Mouse (Mus musculus) CH12.LX (cell line): ENCODE measurements around the gene Os9.

Experiments used
- BHLHE40 ChIP-seq: IDR thresholded peaks from 2 replicates; pipeline ENCODE4 v1.6.1; 2011; ENCODE audit warnings: mild to moderate bottlenecking, low read depth, low read length, improper control_type of control experiment
- CTCF ChIP-seq, 2 experiments: IDR thresholded peaks in 1 of 2; conservative IDR thresholded peaks in 1 of 2; 2 replicates each; pipeline ENCODE4 v1.5.1; 2011 to 2012; ENCODE audit warnings: low read depth in 2 of 2, low read length in 2 of 2, improper control_type of control experiment in 1 of 2, inconsistent platforms in 1 of 2, mild to moderate bottlenecking in 1 of 2, moderate library complexity in 1 of 2
- E2F4 ChIP-seq: IDR thresholded peaks from 2 replicates; pipeline ENCODE4 v1.6.1; 2011; ENCODE audit warnings: low read depth, low read length, improper control_type of control experiment; ENCODE audit not compliant: insufficient replicate concordance
- ELF1 ChIP-seq: IDR thresholded peaks from 2 replicates; pipeline ENCODE4 v1.6.1; 2014; ENCODE audit warnings: low read depth, mild to moderate bottlenecking, inconsistent platforms, low read length, improper control_type of control experiment
- EP300 ChIP-seq: IDR thresholded peaks from 2 replicates; pipeline ENCODE4 v1.6.1; 2011; ENCODE audit warnings: low read length, improper control_type of control experiment
- HCFC1 ChIP-seq: IDR thresholded peaks from 2 replicates; pipeline ENCODE4 v1.6.1; 2012; ENCODE audit warnings: low read depth, mild to moderate bottlenecking, inconsistent platforms, low read length, improper control_type of control experiment
- MAFK ChIP-seq: IDR thresholded peaks from 2 replicates; pipeline ENCODE4 v1.6.1; 2011; ENCODE audit warnings: low read length, improper control_type of control experiment; ENCODE audit not compliant: insufficient replicate concordance
- MAX ChIP-seq: IDR thresholded peaks from 2 replicates; pipeline ENCODE4 v1.6.1; 2011; ENCODE audit warnings: low read length, improper control_type of control experiment
- POLR2A ChIP-seq: IDR thresholded peaks from 2 replicates; pipeline ENCODE4 v1.6.1; 2011; ENCODE audit warnings: low read depth, mild to moderate bottlenecking, improper control_type of control experiment, low read length
- SMC3 ChIP-seq: IDR thresholded peaks from 2 replicates; pipeline ENCODE4 v1.6.1; 2011; ENCODE audit warnings: low read depth, low read length, improper control_type of control experiment
- TBP ChIP-seq: conservative IDR thresholded peaks from 2 replicates; pipeline ENCODE4 v1.6.1; 2011; ENCODE audit warnings: low read depth, low read length, improper control_type of control experiment
- UBTF ChIP-seq: IDR thresholded peaks from 2 replicates; pipeline ENCODE4 v1.6.1; 2012; ENCODE audit warnings: low read depth, mild to moderate bottlenecking, inconsistent platforms, low read length, improper control_type of control experiment, moderate library complexity

DNA sequence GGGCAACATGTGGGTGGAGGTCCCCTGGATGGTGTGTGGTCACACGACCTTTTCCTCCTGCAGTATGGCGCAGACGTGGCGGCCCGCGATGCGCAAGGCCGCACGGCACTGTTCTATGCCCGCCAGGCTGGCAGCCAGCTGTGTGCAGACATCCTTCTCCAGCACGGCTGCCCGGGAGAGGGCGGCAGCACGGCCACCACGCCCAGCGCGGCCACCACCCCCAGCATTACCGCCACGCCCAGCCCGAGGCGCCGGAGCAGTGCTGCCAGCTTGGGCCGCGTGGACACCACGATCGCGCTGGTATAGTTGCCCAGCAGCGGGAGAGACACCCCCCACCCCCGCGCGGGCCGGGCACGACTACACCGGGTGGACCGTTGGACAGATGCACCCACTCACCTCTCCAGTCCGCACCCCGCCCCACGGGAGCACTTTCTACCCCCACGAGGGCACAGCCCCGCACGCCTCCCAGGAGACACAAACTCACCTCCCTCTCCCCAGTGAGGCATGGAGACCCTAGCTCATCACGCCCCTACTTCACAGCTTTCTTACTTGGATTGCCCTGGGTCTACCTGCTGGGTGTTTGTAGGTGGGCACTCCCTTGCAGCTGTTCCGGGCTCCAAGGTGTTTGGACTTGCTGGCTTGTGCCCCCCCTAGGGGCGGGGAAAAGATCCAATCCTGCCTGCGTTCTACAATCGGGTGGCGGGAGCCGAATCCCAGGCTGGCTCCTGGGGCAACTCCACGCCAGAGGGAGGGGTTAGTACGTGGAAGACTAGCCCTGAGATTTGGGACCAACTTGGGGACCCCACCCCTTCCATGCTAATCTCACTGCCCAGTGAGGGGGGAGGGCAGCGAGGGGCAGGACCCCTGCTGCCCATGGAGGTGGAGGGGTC lies 29.2 kb downstream of the Os9 start:
- no peak for TF ChIP-seq TBP
- TF ChIP-seq SMC3, result no peak
- TF ChIP-seq EP300, result no peak
- no peak for TF ChIP-seq ELF1
- no peak for TF ChIP-seq POLR2A
- TF ChIP-seq CTCF (conservative IDR thresholded peaks at IDR 0.05 in 1 of 2, IDR thresholded peaks at IDR 0.05 in 1 of 2; ENCODE audit: low read depth in 2 of 2, low read length in 2 of 2), result no peak
- no peak for TF ChIP-seq MAFK
- TF ChIP-seq BHLHE40, result no peak
- TF ChIP-seq UBTF, result no peak
- TF ChIP-seq E2F4, result no peak
- TF ChIP-seq MAX, result no peak
- no peak for TF ChIP-seq HCFC1
